Mouse (Mus musculus) kidney, postnatal 25 days (tissue): ENCODE results near the gene Zan.

Experiments
- DNase-seq, 2 experiments: peaks; one replicate each; pipeline ENCODE4 v3.0.0; 2021; ENCODE audit warnings: mixed read lengths in 2 of 2

Zan gene

GRCm38 (mm10) chr5:137410066-137410465 is 66.8 kb downstream of the Zan start:
- DNase-seq = no peak

GRCm38 (mm10) chr5:137409451-137409850 is 67.4 kb downstream of the Zan start:
- no peak for DNase-seq

DNA sequence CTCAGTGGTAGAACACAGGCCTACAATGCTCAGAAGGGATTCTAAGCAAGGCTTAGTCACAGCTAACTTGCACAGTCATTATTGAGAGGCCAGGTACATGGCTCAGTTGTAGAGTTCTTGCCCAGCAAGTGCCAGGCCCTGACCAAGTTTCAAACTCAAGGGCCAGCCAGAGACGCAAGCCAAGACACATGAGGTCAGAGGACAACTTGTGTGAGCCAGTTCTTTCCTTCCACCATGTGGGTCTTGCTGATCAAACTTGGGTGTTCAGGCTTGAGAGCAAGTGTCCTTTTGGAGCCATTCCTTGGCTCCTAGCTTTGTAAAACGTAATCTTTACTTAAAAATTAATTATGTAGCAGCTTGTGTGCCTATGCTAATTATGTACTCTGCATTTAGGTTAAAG is 72.8 kb downstream of the Zan start:
- DNase-seq = no peak

- no peak for DNase-seq
Observed at GRCm38 (mm10) chr5:137394456-137394855, 82.4 kb downstream of the Zan start.

- no peak for DNase-seq
Observed at GRCm38 (mm10) chr5:137391641-137392040, 85.2 kb downstream of the Zan start.

- DNase-seq = no peak
Observed at GRCm38 (mm10) chr5:137386712-137387111, 90.2 kb downstream of the Zan start.

DNA sequence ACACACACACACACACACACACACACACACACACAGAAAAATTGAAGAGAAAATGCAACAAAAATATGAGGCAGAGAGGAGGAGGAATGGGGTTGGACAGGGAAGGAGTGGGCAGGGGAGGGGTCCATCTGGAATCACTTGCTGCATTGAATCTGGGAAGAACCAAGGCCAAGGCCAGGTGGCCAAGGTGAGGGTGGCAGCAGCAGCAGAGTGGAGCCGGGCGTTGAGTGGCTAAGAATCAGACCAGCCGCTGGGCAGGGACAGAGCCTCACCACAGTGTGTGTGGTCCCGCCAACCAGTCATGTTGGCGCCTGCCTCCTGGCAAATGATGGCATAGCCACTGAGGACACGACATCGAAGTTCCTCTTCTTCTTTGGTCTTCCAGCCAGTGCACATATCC is 93.4 kb downstream of the Zan start:
- no peak for DNase-seq

DNA sequence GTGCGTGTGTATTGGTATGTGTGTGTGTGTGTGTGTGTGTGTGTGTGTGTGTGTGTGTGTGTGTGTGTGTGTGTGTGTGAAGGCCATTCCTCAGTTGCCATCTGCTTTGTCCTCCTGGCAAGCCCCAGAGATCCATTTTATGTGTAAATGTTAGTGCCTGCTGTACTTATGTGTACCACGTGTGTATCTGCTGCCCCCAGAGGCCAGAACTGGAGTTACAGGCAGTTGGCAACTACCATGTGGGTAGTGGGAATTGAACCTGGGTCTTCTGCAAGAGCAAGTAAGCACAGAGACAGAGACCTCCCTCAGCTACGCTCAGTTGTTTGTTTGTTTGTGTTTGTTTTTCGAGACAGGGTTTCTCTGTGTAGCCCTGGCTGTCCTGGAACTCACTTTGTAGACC is 95.7 kb downstream of the Zan start:
- DNase-seq = peak; percentile 82 to 88

- DNase-seq = no peak
Observed at GRCm38 (mm10) chr5:137377603-137378002, 99.3 kb downstream of the Zan start.

DNA sequence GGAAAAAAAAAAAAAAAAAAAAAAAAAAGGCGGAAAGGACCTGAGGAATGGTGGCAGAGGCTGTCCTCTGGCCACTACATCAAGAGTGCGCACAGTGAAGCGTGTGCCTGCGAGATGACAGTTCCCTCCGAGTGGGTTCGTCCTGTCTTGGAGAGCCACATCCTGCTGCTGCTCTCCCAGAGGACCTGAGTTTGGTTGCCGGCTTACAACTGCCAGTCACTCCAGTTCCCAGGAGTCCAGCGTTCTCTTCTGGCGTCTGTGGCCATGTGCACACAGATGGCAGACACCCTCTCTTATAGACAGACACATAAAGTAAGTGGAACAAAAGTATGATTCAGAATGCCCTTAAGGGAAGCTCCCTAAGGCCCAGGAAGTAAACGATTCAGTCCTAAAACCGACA is 99.7 kb downstream of the Zan start:
- peak; percentile 48 to 70 for DNase-seq

GRCm38 (mm10) chr5:137376722-137377121 is 100.1 kb downstream of the Zan start:
- no peak for DNase-seq

- DNase-seq = peak; percentile 60 to 62
Observed at GRCm38 (mm10) chr5:137376198-137376597, 100.7 kb downstream of the Zan start.

GRCm38 (mm10) chr5:137375627-137376026 is 101.2 kb downstream of the Zan start:
- DNase-seq = peak; percentile 81 to 84

- DNase-seq = no peak
Observed at GRCm38 (mm10) chr5:137374521-137375080, 102.3 kb downstream of the Zan start.

GRCm38 (mm10) chr5:137373371-137373950 is 103.4 kb downstream of the Zan start:
- peak in 1 of 2 experiments; percentile 17 for DNase-seq

GRCm38 (mm10) chr5:137369665-137370064 is 107.2 kb downstream of the Zan start:
- DNase-seq = no peak

DNA sequence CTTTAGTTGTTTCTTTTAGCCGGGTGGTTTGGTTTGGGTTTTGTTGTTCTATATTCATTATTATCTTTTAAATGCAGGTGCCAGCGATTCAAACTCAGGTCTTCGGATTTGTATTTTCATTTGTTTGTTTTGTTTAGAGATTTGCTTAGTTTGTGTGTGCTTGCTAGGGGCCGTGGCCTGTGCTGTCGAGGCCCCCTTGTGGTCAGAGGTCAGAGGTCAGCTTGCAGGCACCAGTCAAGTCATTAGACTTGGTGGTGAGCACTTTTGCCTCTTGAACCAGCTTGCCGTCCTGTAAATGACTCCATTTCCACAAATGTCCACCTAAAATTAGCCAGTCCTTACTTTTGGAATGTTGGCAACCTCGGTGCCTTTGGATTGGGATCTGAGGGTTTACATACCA is 118.5 kb downstream of the Zan start:
- DNase-seq = peak in 1 of 2 experiments; percentile 43

DNA sequence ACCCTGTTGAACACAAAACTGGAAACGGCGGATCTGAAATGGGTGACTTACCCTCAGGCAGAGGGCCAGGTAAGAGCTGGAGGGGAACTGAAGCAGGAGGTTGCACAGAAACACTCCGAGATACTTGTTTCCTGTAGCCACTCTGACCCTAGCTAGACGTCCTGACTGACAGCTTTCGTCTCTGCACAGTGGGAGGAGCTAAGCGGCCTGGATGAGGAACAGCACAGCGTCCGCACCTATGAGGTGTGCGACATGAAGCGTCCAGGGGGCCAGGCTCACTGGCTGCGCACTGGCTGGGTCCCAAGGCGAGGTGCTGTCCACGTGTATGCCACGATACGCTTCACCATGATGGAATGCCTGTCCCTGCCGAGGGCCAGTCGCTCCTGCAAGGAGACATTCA is 122.8 kb downstream of the Zan start:
- peak in 1 of 2 experiments; percentile 43 for DNase-seq

GRCm38 (mm10) chr5:137352011-137352975 is 124.6 kb downstream of the Zan start:
- peak; percentile 84 to 91 for DNase-seq

- DNase-seq = no peak
Observed at GRCm38 (mm10) chr5:137351394-137351793, 125.5 kb downstream of the Zan start.

DNA sequence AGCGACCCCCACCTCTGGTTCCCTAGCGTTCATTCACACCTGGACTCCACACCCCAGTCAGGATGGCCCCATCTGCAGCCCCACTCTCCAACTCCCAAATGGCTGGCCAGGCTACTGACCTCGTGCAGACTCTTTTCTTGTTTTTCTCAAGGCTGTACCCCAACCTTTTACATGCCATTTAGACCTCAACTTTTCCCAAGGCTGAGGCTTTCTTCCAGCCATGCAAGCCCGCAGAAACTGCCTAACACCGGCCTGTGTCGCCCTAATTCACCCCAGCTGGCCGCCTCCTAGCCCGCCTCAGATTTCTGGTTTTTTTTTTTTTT is 125.8 kb downstream of the Zan start:
- peak in 1 of 2 experiments; percentile 48 for DNase-seq

DNA sequence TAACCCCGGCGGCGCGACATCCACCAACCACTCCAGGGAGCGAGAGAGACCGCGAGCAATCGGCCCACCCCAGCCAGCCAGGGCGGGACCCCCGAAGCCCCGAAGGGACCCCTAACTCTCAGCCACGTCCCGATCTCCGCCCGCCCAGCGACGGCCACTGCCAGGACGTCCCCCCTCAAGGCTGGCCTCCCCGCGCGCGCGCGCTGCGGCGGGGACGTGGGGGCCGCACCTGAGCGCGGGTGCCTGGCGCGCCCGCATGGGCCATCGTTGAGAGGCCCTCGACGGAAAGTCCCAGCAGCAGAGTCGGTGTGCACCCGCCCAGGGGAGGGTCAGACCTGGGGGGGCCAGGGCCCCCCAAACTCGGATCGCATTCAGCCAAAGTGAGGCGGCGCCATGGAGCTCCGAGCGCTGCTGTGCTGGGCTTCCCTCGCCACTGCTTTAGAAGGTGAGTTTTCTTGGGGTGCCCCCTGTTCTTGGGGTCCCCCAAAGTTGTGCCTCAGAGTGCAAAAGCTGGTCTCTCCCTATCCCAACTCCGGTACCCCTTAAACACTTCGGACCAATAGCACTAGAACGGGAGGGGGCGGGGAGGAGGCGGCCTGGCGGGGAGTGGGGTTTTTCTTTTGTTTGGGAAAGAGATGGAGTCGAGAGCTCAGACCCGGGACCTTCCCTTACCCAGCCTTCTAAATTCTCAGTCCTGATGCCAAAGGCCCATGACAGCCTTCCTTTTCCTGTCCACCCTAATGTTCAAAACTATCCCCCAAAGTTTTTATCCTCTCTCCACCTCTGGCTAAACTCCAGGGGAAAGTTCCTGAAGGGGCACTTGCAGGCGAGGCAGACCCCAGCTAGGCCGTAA is 126.4 kb downstream of the Zan start:
- no peak for DNase-seq
